Mouse (Mus musculus) heart, adult 18-20 months (tissue): ENCODE results near the gene Gm47959. TPM values are rescaled to one million over a fixed set of nuclear protein-coding genes. Genes with fewer than 3 reads are reported as not detected.
"Not testable (repeated sequence)": the region's sequence is repeated elsewhere in the genome, so short reads cannot be mapped to it uniquely, and the experiment has no call there.

Experiments used
- DNase-seq, 2 experiments: peaks; one replicate each; pipeline ENCODE4 v3.0.0; 2021 to 2022; ENCODE audit warnings: mixed read lengths in 1 of 2
- long read RNA-seq, 2 experiments: library from polyadenylated mRNA; stranded (forward); transcript quantifications; one replicate each; pipeline ENCODE4 v2.0.0; 2021
- total RNA-seq, 2 experiments: library from RNA; stranded (reverse); gene quantifications; 2 replicates each; pipeline ENCODE4 v1.2.3; 2021

Gm47959 gene
- total RNA-seq, result not detected
- long read RNA-seq, experiment 1, result 0 reads
- long read RNA-seq, experiment 2, result 0 reads

GRCm38 (mm10) chr1:83000306-83000705 is at the start of gene Gm47959:
TSS of gene Gm47959 (plus strand) at chr1:83000548.
- DNase-seq, result not testable (repeated sequence)

GRCm38 (mm10) chr1:82955913-82956312 is 44.4 kb upstream of the Gm47959 start, which contains the start of gene Gm7544:
TSS of gene Gm7544 (minus strand) at chr1:82956013.
- not testable (repeated sequence) for DNase-seq

DNA sequence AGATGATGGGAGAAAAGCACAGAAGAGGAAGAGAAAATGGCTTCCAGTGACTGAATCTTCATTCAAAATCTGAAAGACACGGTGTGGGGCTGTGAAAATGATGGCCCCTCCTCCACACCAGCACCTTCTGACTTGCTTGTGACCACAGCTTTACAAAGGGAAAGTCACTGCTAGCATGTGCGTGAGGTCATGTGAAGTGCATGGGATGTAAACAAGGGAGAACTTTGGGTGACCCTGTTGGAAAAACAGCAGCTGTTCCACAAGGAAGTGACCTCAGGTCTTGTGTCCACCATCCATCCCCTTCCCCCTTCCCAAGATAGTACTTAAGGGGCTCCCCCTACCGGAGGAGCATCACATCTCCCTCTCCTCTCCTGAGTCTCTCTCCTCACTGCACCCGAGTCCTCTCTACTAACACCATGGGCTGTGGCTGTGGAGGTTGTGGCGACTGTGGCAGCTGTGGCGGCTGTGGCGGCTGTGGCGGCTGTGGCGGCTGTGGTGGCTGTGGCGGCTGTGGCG is 40.4 kb upstream of the Gm47959 start, which contains the start of gene Gm47955:
Gene Gm47955, plus strand, starts transcription at position 417 of the 516 bp plus-strand sequence.
- DNase-seq, result no peak

DNA sequence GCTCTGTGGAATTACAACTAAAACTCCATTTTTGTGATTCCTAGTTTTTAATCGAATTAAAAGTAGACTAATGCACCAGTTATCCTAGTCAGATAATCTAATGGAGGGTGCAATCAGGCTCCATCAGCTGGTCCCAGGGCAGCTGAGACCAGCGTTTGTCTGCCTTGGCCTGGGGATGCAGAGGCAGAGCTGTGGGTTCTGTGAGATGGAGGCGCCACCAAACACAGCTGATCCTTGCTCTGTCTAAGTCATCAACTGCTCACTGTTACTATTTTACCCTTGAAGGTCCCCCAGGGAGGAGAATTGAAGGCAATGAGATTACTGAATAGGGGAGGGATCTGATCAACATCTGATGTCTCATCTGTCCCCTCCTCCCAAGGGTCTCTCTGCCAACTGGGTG is 33.9 kb upstream of the Gm47959 start:
- no peak for DNase-seq

- peak; percentile 36 to 47 for DNase-seq
These were observed 28.3 kb upstream of the Gm47959 start for GRCm38 (mm10) chr1:82972046-82972445.

- DNase-seq, result no peak
These were observed 27.1 kb upstream of the Gm47959 start for GRCm38 (mm10) chr1:82973244-82973643.

- DNase-seq, result no peak
These were observed 26.4 kb upstream of the Gm47959 start for GRCm38 (mm10) chr1:82973901-82974300.

GRCm38 (mm10) chr1:82974342-82974741 is 26.0 kb upstream of the Gm47959 start:
- DNase-seq, result peak in 1 of 2 experiments; percentile 7

DNA sequence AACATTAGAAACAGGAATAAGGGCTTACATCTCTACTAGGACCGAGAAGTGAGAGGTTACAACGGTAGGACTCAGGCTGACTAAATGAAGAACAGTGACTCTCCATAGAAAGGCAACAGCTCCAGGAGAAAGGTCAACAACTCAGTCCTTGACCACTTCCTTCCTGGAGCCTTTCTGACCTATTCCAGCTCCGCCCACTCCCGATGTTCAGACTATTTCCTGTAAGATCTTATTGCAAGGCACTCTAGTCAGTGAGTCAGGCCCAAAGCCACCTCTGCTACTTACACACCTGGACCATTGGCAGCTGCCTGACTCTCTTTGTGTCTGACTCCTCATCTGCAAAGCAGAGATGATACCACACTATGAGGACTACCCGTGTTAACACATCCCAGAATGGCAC is 24.6 kb upstream of the Gm47959 start:
- peak in 1 of 2 experiments; percentile 8 for DNase-seq

GRCm38 (mm10) chr1:82977840-82978239 is 22.5 kb upstream of the Gm47959 start:
- DNase-seq, result no peak

- no peak for DNase-seq
These were observed 13.6 kb upstream of the Gm47959 start for GRCm38 (mm10) chr1:82986738-82987137.

DNA sequence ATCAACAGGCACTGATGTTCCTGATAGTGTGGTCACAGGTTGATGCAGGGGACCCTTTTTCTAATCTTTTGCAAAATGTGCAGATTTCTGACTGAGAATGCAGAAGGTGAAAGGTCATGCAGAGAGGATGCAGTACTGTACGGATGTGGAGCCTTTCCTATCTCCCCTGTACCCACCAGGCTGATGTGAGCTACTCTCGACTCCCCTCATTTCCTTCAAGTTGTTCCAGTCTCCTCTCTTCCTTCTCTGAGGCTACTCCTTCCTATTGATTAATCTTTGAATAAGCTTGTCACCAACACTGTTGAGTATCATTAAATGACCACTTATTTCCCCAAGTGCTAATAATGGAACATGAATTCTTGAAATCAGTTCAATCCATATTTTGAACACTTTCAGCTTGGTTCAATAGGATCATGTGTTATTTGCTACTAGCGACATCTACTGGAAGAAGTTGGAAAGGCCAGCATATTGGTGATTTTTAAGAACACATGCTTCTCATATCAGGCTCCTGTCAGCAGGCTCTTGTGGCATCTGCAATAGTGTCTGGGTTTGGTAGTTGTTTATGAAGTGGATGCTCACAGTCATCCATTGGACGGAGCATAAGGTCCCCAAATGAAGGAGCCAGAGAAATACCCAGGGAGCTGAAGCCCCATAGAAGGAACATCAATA is 12.7 kb upstream of the Gm47959 start:
- peak; percentile 48 to 78 for DNase-seq

DNA sequence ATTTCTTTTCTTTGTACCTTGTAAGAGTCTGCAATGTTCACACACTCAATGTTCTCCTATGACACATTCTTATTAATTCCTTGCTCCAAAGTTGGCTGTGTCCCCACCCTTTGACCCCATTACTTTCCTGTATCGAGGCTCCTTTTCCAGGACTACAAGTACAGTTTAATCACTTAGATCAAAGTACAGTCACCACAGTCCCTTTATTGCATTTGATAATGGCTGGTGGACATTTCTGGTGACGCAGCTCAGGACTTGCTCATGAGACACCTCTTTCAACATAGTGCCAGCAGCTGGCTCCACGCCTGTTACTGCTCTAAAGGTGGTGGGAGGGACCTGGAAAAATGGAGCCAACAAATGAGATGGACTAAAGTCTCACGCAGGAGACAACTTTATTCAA is 9.3 kb upstream of the Gm47959 start:
- no peak for DNase-seq

- no peak for DNase-seq
These were observed 8.8 kb upstream of the Gm47959 start for GRCm38 (mm10) chr1:82991596-82991995.

DNA sequence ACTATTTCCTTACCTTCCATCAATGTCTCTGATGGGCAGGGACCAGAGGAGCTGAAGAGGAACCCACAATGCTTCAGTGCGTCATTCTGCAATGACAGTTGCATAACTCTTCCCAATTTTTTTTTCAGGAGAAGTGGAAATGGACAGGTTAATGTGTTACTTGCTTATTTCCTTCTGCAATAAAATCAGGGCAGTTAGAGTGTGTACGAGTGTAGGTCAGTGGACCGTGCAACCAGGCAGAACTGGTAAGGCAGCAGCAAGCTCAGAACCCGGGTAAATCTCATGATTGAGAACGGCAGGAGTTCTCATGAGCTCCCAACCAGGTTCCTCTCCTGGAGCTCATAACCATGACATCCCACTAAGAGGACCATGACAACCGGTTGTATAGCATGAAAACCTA is 8.3 kb upstream of the Gm47959 start:
- DNase-seq, result no peak

DNA sequence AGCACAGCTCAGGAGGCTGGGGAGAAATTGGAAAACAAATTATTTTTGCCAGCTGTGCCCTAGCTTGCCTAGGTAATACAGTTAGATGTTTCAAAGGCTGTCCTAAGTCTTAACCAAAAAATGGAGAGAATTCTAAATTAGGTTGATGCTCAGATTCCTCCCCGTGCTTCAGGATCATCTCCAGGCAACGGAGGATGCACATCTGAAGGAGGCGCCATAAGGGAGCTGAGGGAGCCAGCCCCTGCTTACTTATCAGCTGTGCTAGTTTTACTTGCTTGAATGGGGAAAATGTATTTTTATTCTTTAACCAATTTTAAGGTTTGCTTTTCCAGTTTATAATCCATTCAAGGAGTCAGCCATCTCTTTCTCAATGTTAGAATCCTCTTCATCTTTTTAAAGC is 6.4 kb upstream of the Gm47959 start:
- no peak for DNase-seq

- DNase-seq, result no peak
These were observed 6.2 kb downstream of the Gm47959 start for GRCm38 (mm10) chr1:83006218-83007179.

GRCm38 (mm10) chr1:83007471-83007870 is 7.1 kb downstream of the Gm47959 start:
- DNase-seq, result no peak

DNA sequence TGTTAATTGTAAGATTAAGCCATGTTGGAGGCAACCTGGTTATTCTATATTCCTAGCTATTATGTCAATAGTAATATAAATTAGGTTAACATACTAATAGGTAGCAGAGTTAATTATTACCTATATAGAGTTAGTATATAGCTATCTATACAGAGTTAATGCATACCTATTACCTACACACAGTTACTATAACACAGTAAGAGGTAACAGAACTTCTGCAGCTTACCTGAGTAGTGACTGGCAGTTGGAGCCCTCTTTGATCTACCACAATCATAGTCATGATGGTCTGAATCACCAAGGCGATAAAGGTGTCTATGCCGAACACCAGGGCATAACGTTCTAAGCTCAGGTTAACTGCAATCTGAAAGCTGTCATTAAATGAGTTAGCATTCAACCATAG is 14.1 kb downstream of the Gm47959 start:
- DNase-seq, result no peak

DNA sequence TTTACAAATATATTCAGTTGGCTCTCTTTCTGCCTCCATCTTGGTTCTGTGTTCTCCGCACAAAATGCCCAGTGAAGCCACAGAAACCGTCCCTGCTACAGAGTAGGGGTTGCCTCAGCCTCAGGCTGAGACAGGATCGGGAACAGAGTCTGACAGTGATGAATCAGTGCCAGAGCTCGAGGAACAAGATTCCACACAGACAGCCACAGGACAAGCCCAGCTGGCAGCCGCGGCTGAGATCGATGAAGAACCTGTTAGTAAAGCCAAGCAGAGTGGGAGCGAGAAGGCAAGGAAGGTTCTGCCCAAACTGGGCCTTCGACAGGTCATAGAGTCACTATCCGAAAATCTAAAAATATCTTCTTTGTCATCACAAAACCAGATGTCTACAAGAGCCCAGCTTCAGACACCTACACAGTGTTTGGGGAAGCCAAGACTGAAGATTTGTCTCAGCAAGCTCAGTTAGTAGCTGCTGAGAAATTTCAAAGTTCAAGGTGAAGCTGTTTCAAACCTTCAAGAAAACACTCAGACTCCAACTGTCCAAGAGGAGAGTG is 15.1 kb downstream of the Gm47959 start:
- DNase-seq, result no peak

DNA sequence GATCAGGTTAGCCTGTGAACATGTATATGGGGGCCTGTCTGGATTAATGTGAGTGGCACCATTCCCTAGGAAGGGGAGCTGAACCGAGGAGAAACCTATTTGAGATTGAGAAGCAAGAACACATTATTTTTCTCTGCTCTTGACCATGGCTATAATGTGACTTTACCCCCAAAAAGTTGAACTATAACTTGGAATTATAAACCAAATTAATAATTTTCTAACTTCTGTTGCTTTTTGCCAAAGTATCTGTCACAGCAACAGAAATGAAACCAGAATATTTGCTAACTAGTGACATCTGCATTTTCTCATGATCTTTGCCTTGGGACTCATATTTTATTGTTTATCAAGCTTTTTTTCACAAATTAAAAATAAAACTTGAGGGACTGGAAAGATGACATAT is 16.2 kb downstream of the Gm47959 start:
- no peak for DNase-seq

DNA sequence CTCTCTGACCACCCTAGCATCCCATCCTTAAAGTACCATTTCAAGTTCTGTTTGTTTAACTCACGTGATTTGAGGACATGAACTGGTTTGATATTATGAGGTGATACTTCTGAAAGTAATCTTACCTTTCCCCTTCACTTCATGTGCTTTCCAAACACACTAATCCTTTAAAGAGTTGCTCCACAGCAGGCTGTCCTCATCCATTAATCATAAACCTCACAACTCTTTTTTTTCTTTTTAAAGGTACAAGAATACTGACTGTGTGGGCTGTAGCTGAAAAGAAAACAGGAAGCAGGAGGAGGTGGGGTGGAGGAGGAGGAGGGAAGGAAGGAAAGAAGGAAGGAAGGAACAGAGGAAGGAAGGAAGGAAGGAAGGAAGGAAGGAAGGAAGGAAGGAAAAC is 31.6 kb downstream of the Gm47959 start:
- no peak for DNase-seq

DNA sequence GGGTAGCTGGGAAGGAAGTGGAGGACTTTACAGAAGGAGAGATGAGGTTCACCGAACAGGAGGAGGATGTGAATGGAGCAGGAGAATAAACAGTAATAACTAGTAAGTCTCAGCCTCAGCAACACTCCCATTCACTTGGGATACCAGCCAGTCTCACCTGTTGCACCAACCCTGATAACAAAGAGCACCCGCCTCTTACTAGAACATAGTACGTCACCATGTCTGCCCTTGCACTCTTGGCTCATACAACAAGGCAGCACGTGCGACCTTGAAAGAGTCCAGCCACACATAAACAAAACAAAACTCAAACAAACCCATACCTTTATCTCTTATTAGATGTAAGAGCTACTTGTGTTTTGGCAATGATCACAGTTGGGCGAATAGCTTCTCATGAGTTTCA is 32.2 kb downstream of the Gm47959 start:
- no peak for DNase-seq
